Mouse (Mus musculus): ENCODE data around the gene Gm13287. TPM values are rescaled to one million over a fixed set of nuclear protein-coding genes. Genes with fewer than 3 reads are reported as not detected.
"Not testable (repeated sequence)": the region's sequence is repeated elsewhere in the genome, so short reads cannot be mapped to it uniquely, and the experiment has no call there.

Gene Gm13287
- polyA plus RNA-seq, 1 experiment from 2014 or later: not detected

GRCm38 (mm10) chr4:88788402-88788801 is 14.7 kb upstream of the Gm13287 start, which contains the start of gene Gm13277:
TSS of gene Gm13277 (plus strand) at chr4:88788632.
- not testable (repeated sequence) for H3K9ac ChIP-seq (ENCODE audit: low read depth, low read length); H3K9me3 ChIP-seq (ENCODE audit: control insufficient read depth, low read length); H3K27me3 ChIP-seq (ENCODE audit: control insufficient read depth, insufficient read depth, low read length); H3K4me3 ChIP-seq (ENCODE audit: low read length); H3K4me1 ChIP-seq (ENCODE audit: control insufficient read depth, insufficient read depth, low read length); H3K36me3 ChIP-seq (ENCODE audit: control insufficient read depth, insufficient read depth, low read length); H3K27ac ChIP-seq (ENCODE audit: low read depth, low read length); H3K4me2 ChIP-seq (replicated peaks; ENCODE audit: low read depth, low read length); ATAC-seq (ENCODE audit: low FRiP score, low TSS enrichment)
- WGBS: 0% methylated on average over 1 of the region's 28 CpGs

DNA sequence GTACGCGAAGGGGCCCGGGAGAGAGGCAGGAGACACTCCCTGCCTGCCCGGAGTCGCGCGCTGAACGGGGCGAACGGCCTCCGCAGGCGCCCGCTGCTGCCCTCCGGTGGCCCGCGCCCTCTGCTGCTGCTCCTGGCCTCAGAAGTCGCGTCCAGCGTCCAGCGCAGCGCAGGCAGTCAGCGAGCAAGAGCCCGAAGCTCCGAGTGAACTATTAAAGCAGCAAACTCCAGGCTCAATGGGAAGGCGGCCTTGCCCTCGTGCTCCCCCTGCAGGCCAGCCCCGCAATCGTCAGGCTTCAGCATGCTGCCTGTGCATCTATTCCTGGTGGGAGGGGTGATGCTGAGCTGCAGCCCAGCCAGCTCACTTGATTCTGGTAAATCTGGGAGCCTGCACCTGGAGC is 11.8 kb upstream of the Gm13287 start, which contains the start of gene Gm13278:
Gene Gm13278 (plus strand): TSS at position 301 of the 400 bp plus-strand sequence.
- WGBS: no CpG with 5 or more reads among the region's 28 CpGs
- not testable (repeated sequence) for H3K9ac ChIP-seq (ENCODE audit: low read depth, low read length); H3K4me3 ChIP-seq (ENCODE audit: low read length); ATAC-seq (ENCODE audit: low FRiP score, low TSS enrichment); H3K4me2 ChIP-seq (replicated peaks; ENCODE audit: low read depth, low read length); H3K4me1 ChIP-seq (ENCODE audit: control insufficient read depth, insufficient read depth, low read length); H3K36me3 ChIP-seq (ENCODE audit: control insufficient read depth, insufficient read depth, low read length); H3K27ac ChIP-seq (ENCODE audit: low read depth, low read length); H3K27me3 ChIP-seq (ENCODE audit: control insufficient read depth, insufficient read depth, low read length); H3K9me3 ChIP-seq (ENCODE audit: control insufficient read depth, low read length)

DNA sequence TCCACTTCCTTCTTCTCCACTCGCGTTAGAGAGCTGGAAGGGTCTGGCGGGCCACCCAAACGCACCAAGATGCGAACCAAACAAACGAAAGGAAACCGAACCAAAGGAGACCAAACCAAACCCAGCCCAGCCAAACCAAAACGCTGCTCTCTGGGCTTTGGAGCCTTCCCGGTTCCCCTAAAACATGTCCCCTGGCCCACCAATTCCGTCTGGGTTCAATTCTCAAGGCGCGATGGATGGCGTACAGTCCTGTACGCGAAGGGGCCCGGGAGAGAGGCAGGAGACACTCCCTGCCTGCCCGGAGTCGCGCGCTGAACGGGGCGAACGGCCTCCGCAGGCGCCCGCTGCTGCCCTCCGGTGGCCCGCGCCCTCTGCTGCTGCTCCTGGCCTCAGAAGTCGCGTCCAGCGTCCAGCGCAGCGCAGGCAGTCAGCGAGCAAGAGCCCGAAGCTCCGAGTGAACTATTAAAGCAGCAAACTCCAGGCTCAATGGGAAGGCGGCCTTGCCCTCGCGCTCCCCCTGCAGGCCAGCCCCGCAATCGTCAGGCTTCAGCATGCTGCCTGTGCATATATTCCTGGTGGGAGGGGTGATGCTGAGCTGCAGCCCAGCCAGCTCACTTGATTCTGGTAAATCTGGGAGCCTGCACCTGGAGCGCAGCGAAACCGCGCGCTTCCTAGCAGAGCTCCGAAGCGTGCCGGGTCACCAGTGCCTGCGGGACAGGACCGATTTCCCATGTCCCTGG is 8.9 kb upstream of the Gm13287 start, which contains the start of gene Gm13275:
Gene Gm13275 (plus strand): TSS at position 552 of the 740 bp plus-strand sequence.
- not testable (repeated sequence) for H3K36me3 ChIP-seq (ENCODE audit: control insufficient read depth, insufficient read depth, low read length); H3K9ac ChIP-seq (ENCODE audit: low read depth, low read length); H3K4me3 ChIP-seq (ENCODE audit: low read length); H3K4me2 ChIP-seq (replicated peaks; ENCODE audit: low read depth, low read length); H3K27ac ChIP-seq (ENCODE audit: low read depth, low read length); H3K27me3 ChIP-seq (ENCODE audit: control insufficient read depth, insufficient read depth, low read length); H3K4me1 ChIP-seq (ENCODE audit: control insufficient read depth, insufficient read depth, low read length); H3K9me3 ChIP-seq (ENCODE audit: control insufficient read depth, low read length); ATAC-seq (ENCODE audit: low FRiP score, low TSS enrichment)
- 0% methylated on average over 7 of the region's 52 CpGs for WGBS

- H3K4me1 ChIP-seq (ENCODE audit: control insufficient read depth, insufficient read depth, low read length); ATAC-seq (ENCODE audit: low FRiP score, low TSS enrichment); H3K9me3 ChIP-seq (ENCODE audit: control insufficient read depth, low read length); H3K4me2 ChIP-seq (replicated peaks; ENCODE audit: low read depth, low read length); H3K9ac ChIP-seq (ENCODE audit: low read depth, low read length); H3K36me3 ChIP-seq (ENCODE audit: control insufficient read depth, insufficient read depth, low read length); H3K27me3 ChIP-seq (ENCODE audit: control insufficient read depth, insufficient read depth, low read length); H3K4me3 ChIP-seq (ENCODE audit: low read length); H3K27ac ChIP-seq (ENCODE audit: low read depth, low read length): not testable (repeated sequence)
- no CpG with 5 or more reads among the region's 28 CpGs for WGBS
Observed at GRCm38 (mm10) chr4:88797097-88797496, 6.0 kb upstream of the Gm13287 start, which contains the start of gene Gm13279. TSS of gene Gm13279 (plus strand) at chr4:88797397.

- WGBS: 3% methylated on average over 3 of the region's 7 CpGs
- H3K4me3 ChIP-seq (ENCODE audit: low read length); H3K36me3 ChIP-seq (ENCODE audit: control insufficient read depth, insufficient read depth, low read length): not testable (repeated sequence)
Observed at GRCm38 (mm10) chr4:88799365-88799764, 3.7 kb upstream of the Gm13287 start, which contains the start of gene Gm13285. TSS of gene Gm13285 (plus strand) at chr4:88799665.

DNA sequence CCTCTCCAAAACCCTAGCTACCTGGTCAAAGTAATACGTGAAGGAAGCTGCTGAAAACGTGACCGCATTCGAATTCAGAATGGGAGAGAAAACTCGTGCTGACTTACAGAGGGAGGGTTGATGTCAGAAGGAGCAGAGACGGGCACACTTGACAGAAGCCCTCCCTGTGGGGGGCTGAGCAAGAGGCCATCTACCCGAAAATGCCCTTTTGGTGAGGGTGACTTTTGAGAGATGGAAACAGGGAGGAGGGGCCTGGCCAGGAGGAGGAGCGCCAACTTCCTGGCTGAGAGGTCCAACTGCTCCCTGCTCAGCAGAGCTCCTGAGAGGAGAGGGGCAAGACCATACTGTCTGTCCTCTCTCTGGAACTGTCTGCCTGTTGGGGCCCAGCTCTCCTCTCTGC is 2.2 kb downstream of the Gm13287 start, which contains the start of gene Gm13288:
Gene Gm13288 (plus strand): TSS at position 301 of the 400 bp plus-strand sequence.
- H3K9ac ChIP-seq (ENCODE audit: low read depth, low read length); H3K4me1 ChIP-seq (ENCODE audit: control insufficient read depth, insufficient read depth, low read length); H3K4me3 ChIP-seq (ENCODE audit: low read length); H3K9me3 ChIP-seq (ENCODE audit: control insufficient read depth, low read length); H3K4me2 ChIP-seq (replicated peaks; ENCODE audit: low read depth, low read length); H3K27me3 ChIP-seq (ENCODE audit: control insufficient read depth, insufficient read depth, low read length); H3K36me3 ChIP-seq (ENCODE audit: control insufficient read depth, insufficient read depth, low read length); ATAC-seq (ENCODE audit: low FRiP score, low TSS enrichment); H3K27ac ChIP-seq (ENCODE audit: low read depth, low read length): not testable (repeated sequence)
- no CpG with 5 or more reads among the region's 8 CpGs for WGBS

More at GRCm38 (mm10) chr4:88799365-88799764, 3.7 kb upstream of the Gm13287 start, which contains the start of gene Gm13285:
- H3K27ac ChIP-seq (ENCODE audit: low read depth, low read length); ATAC-seq (ENCODE audit: low FRiP score, low TSS enrichment); H3K4me1 ChIP-seq (ENCODE audit: control insufficient read depth, insufficient read depth, low read length); H3K27me3 ChIP-seq (ENCODE audit: control insufficient read depth, insufficient read depth, low read length); H3K9me3 ChIP-seq (ENCODE audit: control insufficient read depth, low read length); H3K9ac ChIP-seq (ENCODE audit: low read depth, low read length); H3K4me2 ChIP-seq (replicated peaks; ENCODE audit: low read depth, low read length): not testable (repeated sequence)

DNA sequence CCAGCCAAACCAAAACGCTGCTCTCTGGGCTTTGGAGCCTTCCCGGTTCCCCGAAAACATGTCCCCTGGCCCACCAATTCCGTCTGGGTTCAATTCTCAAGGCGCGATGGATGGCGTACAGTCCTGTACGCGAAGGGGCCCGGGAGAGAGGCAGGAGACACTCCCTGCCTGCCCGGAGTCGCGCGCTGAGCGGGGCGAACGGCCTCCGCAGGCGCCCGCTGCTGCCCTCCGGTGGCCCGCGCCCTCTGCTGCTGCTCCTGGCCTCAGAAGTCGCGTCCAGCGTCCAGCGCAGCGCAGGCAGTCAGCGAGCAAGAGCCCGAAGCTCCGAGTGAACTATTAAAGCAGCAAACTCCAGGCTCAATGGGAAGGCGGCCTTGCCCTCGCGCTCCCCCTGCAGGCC is 2.7 kb downstream of the Gm13287 start:
- not testable (repeated sequence) for H3K36me3 ChIP-seq (ENCODE audit: control insufficient read depth, insufficient read depth, low read length); H3K9ac ChIP-seq (ENCODE audit: low read depth, low read length); H3K9me3 ChIP-seq (ENCODE audit: control insufficient read depth, low read length); H3K27me3 ChIP-seq (ENCODE audit: control insufficient read depth, insufficient read depth, low read length); H3K4me2 ChIP-seq (replicated peaks; ENCODE audit: low read depth, low read length); ATAC-seq (ENCODE audit: low FRiP score, low TSS enrichment); H3K4me3 ChIP-seq (ENCODE audit: low read length); H3K27ac ChIP-seq (ENCODE audit: low read depth, low read length); H3K4me1 ChIP-seq (ENCODE audit: control insufficient read depth, insufficient read depth, low read length)
- WGBS: 0% methylated on average over 13 of the region's 34 CpGs

- ATAC-seq (ENCODE audit: low FRiP score, low TSS enrichment): no peak
- H3K27ac ChIP-seq (ENCODE audit: low read depth, low read length): no peak within 1 kb of the TSS
- H3K36me3 ChIP-seq (ENCODE audit: control insufficient read depth, insufficient read depth, low read length): no peaks in the 10 kb centered on the region
- H3K9ac ChIP-seq (ENCODE audit: low read depth, low read length): no peak within 1 kb of the TSS
- no peaks in the 10 kb centered on the region for H3K9me3 ChIP-seq (ENCODE audit: control insufficient read depth, low read length)
- H3K27me3 ChIP-seq (ENCODE audit: control insufficient read depth, insufficient read depth, low read length): no peaks in the 10 kb centered on the region
- WGBS: 63% methylated on average over 3 of the region's 3 CpGs
- no peak within 1 kb of the TSS for H3K4me3 ChIP-seq (ENCODE audit: low read length)
- H3K4me2 ChIP-seq (replicated peaks; ENCODE audit: low read depth, low read length): no peak within 1 kb of the TSS
- no peaks in the 10 kb centered on the region for H3K4me1 ChIP-seq (ENCODE audit: control insufficient read depth, insufficient read depth, low read length)
Observed at GRCm38 (mm10) chr4:88815928-88816327, 12.9 kb downstream of the Gm13287 start, which contains the start of gene Ifna7. TSS of gene Ifna7 (plus strand) at chr4:88816228.

DNA sequence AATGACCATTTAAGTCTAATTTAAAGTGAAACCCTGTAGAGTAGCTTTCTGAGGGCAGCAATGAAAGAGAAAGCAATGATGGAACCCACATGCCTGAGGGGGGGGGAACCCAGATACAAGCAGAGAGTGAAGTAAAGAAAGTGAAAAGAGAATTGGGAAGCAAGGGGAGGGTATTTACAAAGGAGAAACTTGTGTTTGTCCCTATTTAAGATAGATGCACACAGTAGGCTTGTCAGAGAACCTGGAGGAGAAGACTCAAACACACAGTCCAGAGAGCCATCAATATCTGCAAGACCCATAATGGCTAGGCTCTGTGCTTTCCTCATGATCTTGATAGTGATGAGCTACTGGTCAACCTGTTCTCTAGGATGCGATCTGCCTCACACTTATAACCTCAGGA is 16.6 kb downstream of the Gm13287 start, which contains the start of gene Ifna11:
Gene Ifna11 (plus strand): TSS at position 301 of the 400 bp plus-strand sequence.
- no peaks in the 10 kb centered on the region for H3K27me3 ChIP-seq (ENCODE audit: control insufficient read depth, insufficient read depth, low read length)
- no peak within 1 kb of the TSS for H3K4me3 ChIP-seq (ENCODE audit: low read length)
- H3K9ac ChIP-seq (ENCODE audit: low read depth, low read length): no peak within 1 kb of the TSS
- ATAC-seq (ENCODE audit: low FRiP score, low TSS enrichment): no peak
- no peaks in the 10 kb centered on the region for H3K9me3 ChIP-seq (ENCODE audit: control insufficient read depth, low read length)
- H3K27ac ChIP-seq (ENCODE audit: low read depth, low read length): no peak within 1 kb of the TSS
- no peaks in the 10 kb centered on the region for H3K36me3 ChIP-seq (ENCODE audit: control insufficient read depth, insufficient read depth, low read length)
- H3K4me1 ChIP-seq (ENCODE audit: control insufficient read depth, insufficient read depth, low read length): no peaks in the 10 kb centered on the region
- H3K4me2 ChIP-seq (replicated peaks; ENCODE audit: low read depth, low read length): no peak within 1 kb of the TSS
- WGBS: 81% methylated on average over 1 of the region's 1 CpGs
